Mouse (Mus musculus): Measurements from ENCODE around the gene Ccr10. TPM values are rescaled to one million over a fixed set of nuclear protein-coding genes. Genes with fewer than 3 reads are reported as not detected.
"Not testable (repeated sequence)": the region's sequence is repeated elsewhere in the genome, so short reads cannot be mapped to it uniquely, and the experiment has no call there.

The Ccr10 gene
- polyA plus RNA-seq, 1 experiment from 2014 or later, result 0.13 TPM

- no peak for ATAC-seq
- Histone ChIP-seq H3K4me1 (replicated peaks; ENCODE audit: control insufficient read depth, insufficient read depth, low read length) (no peaks in the 10 kb centered on the region), H3K36me3 (ENCODE audit: control insufficient read depth, insufficient read depth) (peaks cover 49% of the 10 kb centered on the region), H3K9ac (ENCODE audit: low read depth, low read length) (no peak overlapping the region), H3K27me3 (replicated peaks; ENCODE audit: control insufficient read depth, insufficient read depth, low read length) (no peaks in the 10 kb centered on the region), H3K4me2 (replicated peaks; ENCODE audit: low read depth) (no peak overlapping the region), H3K9me3 (ENCODE audit: control insufficient read depth) (no peaks in the 10 kb centered on the region), H3K27ac (ENCODE audit: low read depth, low read length) (no peak overlapping the region), H3K4me3 (ENCODE audit: low read depth, low read length) (no peak overlapping the region)
- WGBS, result 89% methylated on average over 15 of the region's 15 CpGs
- no peak for TF ChIP-seq CTCF (IDR thresholded peaks at IDR 0.05; ENCODE audit: low read depth)
These were observed 13.7 kb downstream of the Ccr10 start for GRCm38 (mm10) chr11:101161551-101161950.

GRCm38 (mm10) chr11:101160981-101161505 is 14.2 kb downstream of the Ccr10 start:
- peaks cover 44% of the 10 kb centered on the region for H3K36me3 ChIP-seq (ENCODE audit: control insufficient read depth, insufficient read depth)
- ATAC-seq; H3K27ac ChIP-seq (ENCODE audit: low read depth, low read length); H3K27me3 ChIP-seq (replicated peaks; ENCODE audit: control insufficient read depth, insufficient read depth, low read length); H3K4me1 ChIP-seq (replicated peaks; ENCODE audit: control insufficient read depth, insufficient read depth, low read length); H3K9me3 ChIP-seq (ENCODE audit: control insufficient read depth); H3K9ac ChIP-seq (ENCODE audit: low read depth, low read length); H3K4me3 ChIP-seq (ENCODE audit: low read depth, low read length); H3K4me2 ChIP-seq (replicated peaks; ENCODE audit: low read depth): not testable (repeated sequence)
- WGBS, result 70% methylated on average over 6 of the region's 8 CpGs

- WGBS, result 83% methylated on average over 8 of the region's 10 CpGs
- not testable (repeated sequence) for H3K9ac ChIP-seq (ENCODE audit: low read depth, low read length); H3K27me3 ChIP-seq (replicated peaks; ENCODE audit: control insufficient read depth, insufficient read depth, low read length); ATAC-seq; H3K4me3 ChIP-seq (ENCODE audit: low read depth, low read length); H3K4me2 ChIP-seq (replicated peaks; ENCODE audit: low read depth); H3K9me3 ChIP-seq (ENCODE audit: control insufficient read depth); H3K4me1 ChIP-seq (replicated peaks; ENCODE audit: control insufficient read depth, insufficient read depth, low read length); H3K27ac ChIP-seq (ENCODE audit: low read depth, low read length)
- peaks cover 35% of the 10 kb centered on the region for H3K36me3 ChIP-seq (ENCODE audit: control insufficient read depth, insufficient read depth)
These were observed 15.1 kb downstream of the Ccr10 start for GRCm38 (mm10) chr11:101160151-101160550.

GRCm38 (mm10) chr11:101155728-101156371 is 19.4 kb downstream of the Ccr10 start, which contains the start of gene Tubg2:
Tubg2 (plus strand) TSS chr11:101155907.
- ATAC-seq, result peak; percentile 44
- WGBS, result 4% methylated on average over 36 of the region's 36 CpGs

GRCm38 (mm10) chr11:101155151-101155550 is 20.1 kb downstream of the Ccr10 start:
- no peaks in the 10 kb centered on the region for H3K27me3 ChIP-seq (replicated peaks; ENCODE audit: control insufficient read depth, insufficient read depth, low read length)
- WGBS, result 67% methylated on average over 6 of the region's 6 CpGs
- no peak overlapping the region for H3K27ac ChIP-seq (ENCODE audit: low read depth, low read length)
- no peaks in the 10 kb centered on the region for H3K36me3 ChIP-seq (ENCODE audit: control insufficient read depth, insufficient read depth)
- H3K4me2 ChIP-seq (replicated peaks; ENCODE audit: low read depth), result no peak overlapping the region
- no peak for ATAC-seq
- no peak for TF ChIP-seq CTCF (IDR thresholded peaks at IDR 0.05; ENCODE audit: low read depth)
- no peaks in the 10 kb centered on the region for H3K4me1 ChIP-seq (replicated peaks; ENCODE audit: control insufficient read depth, insufficient read depth, low read length)
- H3K9ac ChIP-seq (ENCODE audit: low read depth, low read length), result no peak overlapping the region
- no peaks in the 10 kb centered on the region for H3K9me3 ChIP-seq (ENCODE audit: control insufficient read depth)
- no peak overlapping the region for H3K4me3 ChIP-seq (ENCODE audit: low read depth, low read length)

More at GRCm38 (mm10) chr11:101155728-101156371, 19.4 kb downstream of the Ccr10 start, which contains the start of gene Tubg2:
- Histone ChIP-seq H3K4me3 (ENCODE audit: low read depth, low read length) (peak within 1 kb of the TSS; percentile 32), H3K9ac (ENCODE audit: low read depth, low read length) (peak within 1 kb of the TSS; percentile 31; the same call in 1 of the 2 replicates), H3K27ac (ENCODE audit: low read depth, low read length) (no peak within 1 kb of the TSS), H3K4me1 (replicated peaks; ENCODE audit: control insufficient read depth, insufficient read depth, low read length) (no peaks in the 10 kb centered on the region), H3K9me3 (ENCODE audit: control insufficient read depth) (no peaks in the 10 kb centered on the region), H3K4me2 (replicated peaks; ENCODE audit: low read depth) (peak within 1 kb of the TSS; percentile 69), H3K36me3 (ENCODE audit: control insufficient read depth, insufficient read depth) (no peaks in the 10 kb centered on the region), H3K27me3 (replicated peaks; ENCODE audit: control insufficient read depth, insufficient read depth, low read length) (no peaks in the 10 kb centered on the region)
- TF ChIP-seq CTCF (IDR thresholded peaks at IDR 0.05; ENCODE audit: low read depth), result peak; percentile 20; the same call in 1 of the 2 replicates

GRCm38 (mm10) chr11:101154648-101155047 is 20.6 kb downstream of the Ccr10 start:
- no peak for ATAC-seq
- Histone ChIP-seq H3K27me3 (replicated peaks; ENCODE audit: control insufficient read depth, insufficient read depth, low read length) (no peaks in the 10 kb centered on the region), H3K9me3 (ENCODE audit: control insufficient read depth) (no peaks in the 10 kb centered on the region), H3K27ac (ENCODE audit: low read depth, low read length) (no peak overlapping the region), H3K36me3 (ENCODE audit: control insufficient read depth, insufficient read depth) (no peaks in the 10 kb centered on the region), H3K9ac (ENCODE audit: low read depth, low read length) (no peak overlapping the region), H3K4me3 (ENCODE audit: low read depth, low read length) (no peak overlapping the region), H3K4me2 (replicated peaks; ENCODE audit: low read depth) (no peak overlapping the region), H3K4me1 (replicated peaks; ENCODE audit: control insufficient read depth, insufficient read depth, low read length) (no peaks in the 10 kb centered on the region)
- TF ChIP-seq CTCF (IDR thresholded peaks at IDR 0.05; ENCODE audit: low read depth), result no peak

Data from intestine, postnatal 0 days (tissue).